Mouse (Mus musculus): Measurements from ENCODE around the gene Ppp1r12b. TPM values are rescaled to one million over a fixed set of nuclear protein-coding genes. Genes with fewer than 3 reads are reported as not detected.

Ppp1r12b gene
- polyA plus RNA-seq, 1 experiment from 2014 or later, result 12.2 TPM

GRCm38 (mm10) chr1:134815748-134816147 lies 140.0 kb downstream of the Ppp1r12b start:
- Histone ChIP-seq H3K4me2 (no peak overlapping the region), H3K27ac (no peak overlapping the region), H3K9me3 (no peaks in the 10 kb centered on the region), H3K9ac (no peak overlapping the region), H3K4me3 (replicated peaks) (no peak overlapping the region), H3K4me1 (no peaks in the 10 kb centered on the region), H3K27me3 (no peaks in the 10 kb centered on the region), H3K36me3 (replicated peaks) (no peaks in the 10 kb centered on the region)
- no peak for ATAC-seq (ENCODE audit: low FRiP score)
- 89% methylated on average over 3 of the region's 3 CpGs for WGBS

GRCm38 (mm10) chr1:134805471-134805870 lies 150.3 kb downstream of the Ppp1r12b start:
- Histone ChIP-seq H3K36me3 (replicated peaks) (no peaks in the 10 kb centered on the region), H3K4me1 (peaks cover 26% of the 10 kb centered on the region), H3K4me2 (no peak overlapping the region), H3K9me3 (no peaks in the 10 kb centered on the region), H3K9ac (no peak overlapping the region), H3K4me3 (replicated peaks) (no peak overlapping the region), H3K27ac (no peak overlapping the region), H3K27me3 (no peaks in the 10 kb centered on the region)
- no peak for ATAC-seq (ENCODE audit: low FRiP score)
- WGBS, result 67% methylated on average over 9 of the region's 9 CpGs

GRCm38 (mm10) chr1:134804373-134804772 lies 151.4 kb downstream of the Ppp1r12b start:
- 0 out of 2 replicates have a peak overlapping the region, but pooled peaks have one; percentile 1 for H3K27ac ChIP-seq
- no peak overlapping the region for H3K4me3 ChIP-seq (replicated peaks)
- H3K9me3 ChIP-seq, result 0 out of 2 replicates have a peak, but pooled peaks cover 3% of the 10 kb centered on the region
- WGBS, result 38% methylated on average over 5 of the region's 5 CpGs
- H3K36me3 ChIP-seq (replicated peaks), result peaks cover 4% of the 10 kb centered on the region
- peaks cover 26% of the 10 kb centered on the region for H3K4me1 ChIP-seq
- no peaks in the 10 kb centered on the region for H3K27me3 ChIP-seq
- ATAC-seq (ENCODE audit: low FRiP score), result no peak
- H3K9ac ChIP-seq, result no peak overlapping the region
- H3K4me2 ChIP-seq, result no peak overlapping the region

- no peak for ATAC-seq (ENCODE audit: low FRiP score)
- Histone ChIP-seq H3K4me1 (peaks cover 26% of the 10 kb centered on the region), H3K9me3 (0 out of 2 replicates have a peak, but pooled peaks cover 5% of the 10 kb centered on the region), H3K27me3 (no peaks in the 10 kb centered on the region), H3K36me3 (replicated peaks) (peaks cover 8% of the 10 kb centered on the region), H3K27ac (peak overlapping the region; percentile 1; the same call in 1 of the 2 replicates), H3K4me2 (0 out of 2 replicates have a peak overlapping the region, but pooled peaks have one; percentile 10), H3K9ac (0 out of 2 replicates have a peak overlapping the region, but pooled peaks have one; percentile 26), H3K4me3 (replicated peaks) (no peak overlapping the region)
- WGBS, result 65% methylated on average over 16 of the region's 16 CpGs
These were observed 152.2 kb downstream of the Ppp1r12b start for GRCm38 (mm10) chr1:134803286-134804117.

GRCm38 (mm10) chr1:134801758-134802157 lies 154.0 kb downstream of the Ppp1r12b start:
- H3K36me3 ChIP-seq (replicated peaks), result peaks cover 8% of the 10 kb centered on the region
- no peak overlapping the region for H3K4me3 ChIP-seq (replicated peaks)
- H3K27ac ChIP-seq, result no peak overlapping the region
- H3K4me2 ChIP-seq, result no peak overlapping the region
- 94% methylated on average over 7 of the region's 7 CpGs for WGBS
- no peak overlapping the region for H3K9ac ChIP-seq
- H3K9me3 ChIP-seq, result 0 out of 2 replicates have a peak, but pooled peaks cover 5% of the 10 kb centered on the region
- ATAC-seq (ENCODE audit: low FRiP score), result no peak
- H3K4me1 ChIP-seq, result peaks cover 26% of the 10 kb centered on the region
- H3K27me3 ChIP-seq, result no peaks in the 10 kb centered on the region

- WGBS, result 81% methylated on average over 3 of the region's 3 CpGs
- Histone ChIP-seq H3K4me1 (no peaks in the 10 kb centered on the region), H3K27ac (0 out of 2 replicates have a peak overlapping the region, but pooled peaks have one; percentile 25), H3K9ac (no peak overlapping the region), H3K4me3 (replicated peaks) (no peak overlapping the region), H3K9me3 (0 out of 2 replicates have a peak, but pooled peaks cover 5% of the 10 kb centered on the region), H3K27me3 (no peaks in the 10 kb centered on the region), H3K4me2 (no peak overlapping the region), H3K36me3 (replicated peaks) (peaks cover 8% of the 10 kb centered on the region)
- no peak for ATAC-seq (ENCODE audit: low FRiP score)
These were observed 159.2 kb downstream of the Ppp1r12b start for GRCm38 (mm10) chr1:134796536-134796935.

GRCm38 (mm10) chr1:134796076-134796475 lies 159.7 kb downstream of the Ppp1r12b start:
- 84% methylated on average over 1 of the region's 1 CpGs for WGBS
- no peak overlapping the region for H3K27ac ChIP-seq
- no peak for ATAC-seq (ENCODE audit: low FRiP score)

GRCm38 (mm10) chr1:134791456-134791855 lies 164.3 kb downstream of the Ppp1r12b start:
- Histone ChIP-seq H3K4me1 (no peaks in the 10 kb centered on the region; the same call in 1 of the 2 replicates), H3K36me3 (replicated peaks) (no peaks in the 10 kb centered on the region), H3K4me2 (no peak overlapping the region), H3K4me3 (replicated peaks) (no peak overlapping the region), H3K9me3 (no peaks in the 10 kb centered on the region), H3K27ac (no peak overlapping the region), H3K27me3 (no peaks in the 10 kb centered on the region), H3K9ac (no peak overlapping the region)
- ATAC-seq (ENCODE audit: low FRiP score), result no peak

More at GRCm38 (mm10) chr1:134796076-134796475, 159.7 kb downstream of the Ppp1r12b start:
- Histone ChIP-seq H3K36me3 (replicated peaks) (peaks cover 8% of the 10 kb centered on the region), H3K4me1 (no peaks in the 10 kb centered on the region), H3K9ac (no peak overlapping the region), H3K4me2 (no peak overlapping the region), H3K4me3 (replicated peaks) (no peak overlapping the region), H3K9me3 (0 out of 2 replicates have a peak, but pooled peaks cover 5% of the 10 kb centered on the region), H3K27me3 (no peaks in the 10 kb centered on the region)

- Histone ChIP-seq H3K4me3 (replicated peaks) (no peak overlapping the region), H3K27me3 (no peaks in the 10 kb centered on the region), H3K4me2 (no peak overlapping the region), H3K9me3 (no peaks in the 10 kb centered on the region), H3K27ac (no peak overlapping the region), H3K9ac (no peak overlapping the region), H3K36me3 (replicated peaks) (no peaks in the 10 kb centered on the region), H3K4me1 (no peaks in the 10 kb centered on the region; the same call in 1 of the 2 replicates)
- no peak for ATAC-seq (ENCODE audit: low FRiP score)
- 93% methylated on average over 2 of the region's 2 CpGs for WGBS
These were observed 164.9 kb downstream of the Ppp1r12b start for GRCm38 (mm10) chr1:134790716-134791439.

GRCm38 (mm10) chr1:134788096-134788495 lies 167.6 kb downstream of the Ppp1r12b start:
- no peak for ATAC-seq (ENCODE audit: low FRiP score)
- Histone ChIP-seq H3K4me2 (no peak overlapping the region), H3K4me3 (replicated peaks) (no peak overlapping the region), H3K27me3 (no peaks in the 10 kb centered on the region), H3K4me1 (no peaks in the 10 kb centered on the region; the same call in 1 of the 2 replicates), H3K9me3 (no peaks in the 10 kb centered on the region), H3K27ac (no peak overlapping the region), H3K36me3 (replicated peaks) (no peaks in the 10 kb centered on the region), H3K9ac (no peak overlapping the region)
- WGBS, result 49% methylated on average over 7 of the region's 7 CpGs

- Histone ChIP-seq H3K27ac (no peak overlapping the region), H3K36me3 (replicated peaks) (no peaks in the 10 kb centered on the region)
- 93% methylated on average over 1 of the region's 1 CpGs for WGBS
These were observed 170.8 kb downstream of the Ppp1r12b start for GRCm38 (mm10) chr1:134784911-134785310.

GRCm38 (mm10) chr1:134784481-134784880 lies 171.3 kb downstream of the Ppp1r12b start:
- H3K4me2 ChIP-seq, result no peak overlapping the region
- no peak overlapping the region for H3K4me3 ChIP-seq (replicated peaks)
- no peak for ATAC-seq (ENCODE audit: low FRiP score)
- no peak overlapping the region for H3K27ac ChIP-seq
- H3K9me3 ChIP-seq, result no peaks in the 10 kb centered on the region
- H3K9ac ChIP-seq, result no peak overlapping the region
- H3K27me3 ChIP-seq, result no peaks in the 10 kb centered on the region
- WGBS, result 84% methylated on average over 6 of the region's 6 CpGs
- no peaks in the 10 kb centered on the region for H3K36me3 ChIP-seq (replicated peaks)
- no peaks in the 10 kb centered on the region; the same call in 1 of the 2 replicates for H3K4me1 ChIP-seq

More at GRCm38 (mm10) chr1:134784911-134785310, 170.8 kb downstream of the Ppp1r12b start:
- no peak for ATAC-seq (ENCODE audit: low FRiP score)
- Histone ChIP-seq H3K4me1 (no peaks in the 10 kb centered on the region; the same call in 1 of the 2 replicates), H3K27me3 (no peaks in the 10 kb centered on the region), H3K9ac (no peak overlapping the region), H3K4me3 (replicated peaks) (no peak overlapping the region), H3K9me3 (no peaks in the 10 kb centered on the region), H3K4me2 (no peak overlapping the region)
